Mouse (Mus musculus): ENCODE measurements around the gene Amotl1. TPM values are rescaled to one million over a fixed set of nuclear protein-coding genes. Genes with fewer than 3 reads are reported as not detected.

Amotl1 gene
- total and polyA plus RNA-seq, 2 experiments from 2014 or later, result 11.7 to 70.2 TPM

DNA sequence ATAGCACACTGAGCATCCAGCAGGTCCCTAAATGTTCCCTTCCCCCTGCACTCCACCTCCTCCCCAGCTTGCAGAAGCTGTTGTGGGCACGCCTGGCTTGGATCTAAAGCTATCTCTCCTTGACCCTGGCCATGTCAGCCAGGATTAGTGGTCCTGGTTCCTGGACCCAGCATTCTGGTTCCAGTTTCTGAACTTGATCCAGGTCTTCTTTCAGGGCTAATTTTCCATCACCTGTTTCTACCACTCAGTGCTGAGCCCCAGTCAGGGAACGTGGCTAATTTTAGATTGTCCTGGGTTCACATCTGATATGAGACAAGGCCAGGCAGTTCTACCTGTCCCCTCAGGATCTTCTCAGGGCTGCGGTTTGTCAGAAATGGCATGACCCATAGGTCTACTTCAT, 21.2 kb upstream of the Amotl1 start:
- 55% methylated on average over 3 of the region's 3 CpGs for WGBS
- H3K27me3 ChIP-seq (ENCODE audit: control insufficient read depth, insufficient read depth, low read length), result no peaks in the 10 kb centered on the region
- TF ChIP-seq EP300 (IDR thresholded peaks at IDR 0.05; ENCODE audit: low read depth) (no peak), CTCF (IDR thresholded peaks at IDR 0.05; ENCODE audit: low read depth) (no peak)
- no peak overlapping the region for H3K4me2 ChIP-seq (ENCODE audit: low read depth, low read length)
- DNase-seq (ENCODE audit: low spot score) (no peak), ATAC-seq (ENCODE audit: insufficient read depth, low read depth) (no peak)
- H3K36me3 ChIP-seq (replicated peaks; ENCODE audit: control insufficient read depth, insufficient read depth, low read length), result no peaks in the 10 kb centered on the region
- no peak overlapping the region for H3K4me3 ChIP-seq (ENCODE audit: low read depth, low read length)
- no peak overlapping the region for H3K27ac ChIP-seq (ENCODE audit: low read depth)
- no peak overlapping the region for H3K9ac ChIP-seq (replicated peaks; ENCODE audit: low read depth, low read length)
- 0 out of 2 replicates have a peak, but pooled peaks cover 4% of the 10 kb centered on the region for H3K4me1 ChIP-seq (ENCODE audit: control insufficient read depth, insufficient read depth)
- H3K9me3 ChIP-seq (replicated peaks; ENCODE audit: control insufficient read depth, low read length), result no peaks in the 10 kb centered on the region

DNA sequence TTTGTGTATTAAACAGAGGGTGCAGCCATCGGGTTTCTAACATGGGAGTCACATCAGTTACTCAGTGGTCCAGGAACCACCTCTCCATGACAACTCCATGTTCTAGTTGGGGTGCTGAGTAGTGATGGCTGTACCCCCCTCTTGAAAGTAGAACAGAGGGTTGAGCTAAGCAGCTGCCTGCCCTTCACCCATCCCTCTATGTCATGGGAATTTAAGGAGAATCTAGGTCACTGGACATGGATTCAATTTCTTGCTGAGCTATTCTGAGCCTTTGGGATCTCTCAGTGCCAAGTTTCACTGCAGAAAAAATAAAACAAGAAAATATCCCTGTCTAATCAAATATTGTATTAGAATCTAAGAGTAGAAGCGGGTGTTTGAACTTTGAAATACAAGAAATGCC, 18.7 kb upstream of the Amotl1 start:
- Histone ChIP-seq H3K36me3 (replicated peaks; ENCODE audit: control insufficient read depth, insufficient read depth, low read length) (no peaks in the 10 kb centered on the region), H3K9ac (replicated peaks; ENCODE audit: low read depth, low read length) (no peak overlapping the region), H3K4me3 (ENCODE audit: low read depth, low read length) (no peak overlapping the region), H3K4me1 (ENCODE audit: control insufficient read depth, insufficient read depth) (0 out of 2 replicates have a peak, but pooled peaks cover 8% of the 10 kb centered on the region), H3K4me2 (ENCODE audit: low read depth, low read length) (no peak overlapping the region), H3K27me3 (ENCODE audit: control insufficient read depth, insufficient read depth, low read length) (no peaks in the 10 kb centered on the region), H3K27ac (ENCODE audit: low read depth) (no peak overlapping the region), H3K9me3 (replicated peaks; ENCODE audit: control insufficient read depth, low read length) (no peaks in the 10 kb centered on the region)
- DNase-seq (ENCODE audit: low spot score) (no peak), ATAC-seq (ENCODE audit: insufficient read depth, low read depth) (no peak)
- no peak for TF ChIP-seq CTCF (IDR thresholded peaks at IDR 0.05; ENCODE audit: low read depth)
- no peak for TF ChIP-seq EP300 (IDR thresholded peaks at IDR 0.05; ENCODE audit: low read depth)
- 94% methylated on average over 2 of the region's 2 CpGs for WGBS

DNA sequence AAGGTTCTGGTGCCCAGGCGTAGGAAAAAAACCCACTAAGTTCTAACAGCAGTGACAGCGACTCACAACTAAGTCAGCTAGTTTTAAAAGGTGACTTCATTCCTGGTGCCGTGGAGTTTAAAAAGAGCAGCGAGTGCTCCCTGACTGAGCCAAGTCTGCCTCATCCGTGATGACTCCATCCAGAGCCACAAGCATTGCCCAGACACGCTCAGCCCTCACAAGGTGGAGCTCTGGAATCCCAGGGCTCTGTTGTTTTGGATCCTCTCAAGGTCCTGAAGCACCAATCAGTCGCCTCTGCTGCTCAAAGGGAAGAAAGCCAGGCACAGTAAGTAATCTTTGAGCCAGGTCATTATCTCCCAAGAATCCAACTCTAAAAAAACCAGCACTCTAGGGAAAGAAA, 18.0 kb upstream of the Amotl1 start:
- TF ChIP-seq CTCF (IDR thresholded peaks at IDR 0.05; ENCODE audit: low read depth) (no peak), EP300 (IDR thresholded peaks at IDR 0.05; ENCODE audit: low read depth) (no peak)
- Histone ChIP-seq H3K4me2 (ENCODE audit: low read depth, low read length) (no peak overlapping the region), H3K4me1 (ENCODE audit: control insufficient read depth, insufficient read depth) (0 out of 2 replicates have a peak, but pooled peaks cover 8% of the 10 kb centered on the region), H3K9ac (replicated peaks; ENCODE audit: low read depth, low read length) (no peak overlapping the region), H3K27ac (ENCODE audit: low read depth) (0 out of 2 replicates have a peak overlapping the region, but pooled peaks have one; percentile 1), H3K36me3 (replicated peaks; ENCODE audit: control insufficient read depth, insufficient read depth, low read length) (no peaks in the 10 kb centered on the region), H3K27me3 (ENCODE audit: control insufficient read depth, insufficient read depth, low read length) (no peaks in the 10 kb centered on the region), H3K9me3 (replicated peaks; ENCODE audit: control insufficient read depth, low read length) (no peaks in the 10 kb centered on the region), H3K4me3 (ENCODE audit: low read depth, low read length) (no peak overlapping the region)
- ATAC-seq (ENCODE audit: insufficient read depth, low read depth) (no peak), DNase-seq (ENCODE audit: low spot score) (no peak)
- 51% methylated on average over 7 of the region's 7 CpGs for WGBS

DNA sequence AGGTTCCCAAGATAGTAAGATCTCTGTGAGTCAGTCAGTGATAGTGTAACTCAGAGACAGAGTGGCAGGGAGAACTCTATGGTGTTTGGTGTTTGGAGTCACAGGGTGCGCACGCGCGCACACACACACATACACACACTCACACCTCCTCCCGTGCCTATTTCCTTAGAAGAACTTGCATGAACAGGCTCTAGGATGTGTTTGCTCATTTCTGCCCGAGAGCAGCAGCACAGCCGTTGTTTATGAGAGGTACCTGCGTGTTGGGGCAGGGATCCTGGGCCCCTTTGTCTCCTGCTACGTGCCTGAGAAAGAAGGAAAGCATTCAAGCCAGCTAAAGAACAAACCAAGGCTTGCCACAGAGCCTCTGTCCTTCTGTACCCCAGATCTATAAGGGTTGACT, 17.3 kb upstream of the Amotl1 start:
- no peaks in the 10 kb centered on the region for H3K36me3 ChIP-seq (replicated peaks; ENCODE audit: control insufficient read depth, insufficient read depth, low read length)
- TF ChIP-seq EP300 (IDR thresholded peaks at IDR 0.05; ENCODE audit: low read depth) (no peak), CTCF (IDR thresholded peaks at IDR 0.05; ENCODE audit: low read depth) (no peak)
- DNase-seq (ENCODE audit: low spot score) (no peak), ATAC-seq (ENCODE audit: insufficient read depth, low read depth) (no peak)
- H3K9ac ChIP-seq (replicated peaks; ENCODE audit: low read depth, low read length), result no peak overlapping the region
- no peak overlapping the region for H3K4me3 ChIP-seq (ENCODE audit: low read depth, low read length)
- 87% methylated on average over 9 of the region's 9 CpGs for WGBS
- H3K9me3 ChIP-seq (replicated peaks; ENCODE audit: control insufficient read depth, low read length), result no peaks in the 10 kb centered on the region
- no peak overlapping the region for H3K27ac ChIP-seq (ENCODE audit: low read depth)
- no peaks in the 10 kb centered on the region for H3K27me3 ChIP-seq (ENCODE audit: control insufficient read depth, insufficient read depth, low read length)
- H3K4me2 ChIP-seq (ENCODE audit: low read depth, low read length), result no peak overlapping the region
- 0 out of 2 replicates have a peak, but pooled peaks cover 8% of the 10 kb centered on the region for H3K4me1 ChIP-seq (ENCODE audit: control insufficient read depth, insufficient read depth)

DNA sequence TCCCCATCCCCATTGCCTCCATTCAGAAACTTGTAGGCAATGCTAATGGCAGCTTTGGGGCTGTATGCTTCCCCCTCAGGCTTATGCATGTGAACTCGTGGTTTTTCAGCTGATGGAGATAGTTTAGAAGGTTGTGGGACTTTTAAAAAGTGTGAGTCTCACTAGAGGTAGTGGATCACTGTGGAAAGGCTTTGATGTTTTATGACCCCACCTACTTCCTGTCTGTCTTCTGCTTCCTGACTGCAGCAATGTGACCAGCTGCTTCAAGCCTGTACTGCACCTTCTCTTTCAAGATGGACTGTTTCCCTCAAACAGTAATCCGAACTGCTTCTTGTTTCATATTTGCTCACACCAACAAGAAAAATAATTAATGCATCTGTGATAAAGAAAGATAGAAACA, 13.1 kb upstream of the Amotl1 start:
- Histone ChIP-seq H3K4me3 (ENCODE audit: low read depth, low read length) (no peak overlapping the region), H3K4me2 (ENCODE audit: low read depth, low read length) (no peak overlapping the region), H3K4me1 (ENCODE audit: control insufficient read depth, insufficient read depth) (peaks cover 10% of the 10 kb centered on the region; the same call in 1 of the 2 replicates), H3K27ac (ENCODE audit: low read depth) (no peak overlapping the region), H3K36me3 (replicated peaks; ENCODE audit: control insufficient read depth, insufficient read depth, low read length) (no peaks in the 10 kb centered on the region), H3K9ac (replicated peaks; ENCODE audit: low read depth, low read length) (no peak overlapping the region), H3K27me3 (ENCODE audit: control insufficient read depth, insufficient read depth, low read length) (no peaks in the 10 kb centered on the region), H3K9me3 (replicated peaks; ENCODE audit: control insufficient read depth, low read length) (0 out of 2 replicates have a peak, but pooled peaks cover 4% of the 10 kb centered on the region)
- no peak for TF ChIP-seq CTCF (IDR thresholded peaks at IDR 0.05; ENCODE audit: low read depth)
- DNase-seq (ENCODE audit: low spot score), result no peak
- no peak for ATAC-seq (ENCODE audit: insufficient read depth, low read depth)
- 38% methylated on average over 2 of the region's 2 CpGs for WGBS

DNA sequence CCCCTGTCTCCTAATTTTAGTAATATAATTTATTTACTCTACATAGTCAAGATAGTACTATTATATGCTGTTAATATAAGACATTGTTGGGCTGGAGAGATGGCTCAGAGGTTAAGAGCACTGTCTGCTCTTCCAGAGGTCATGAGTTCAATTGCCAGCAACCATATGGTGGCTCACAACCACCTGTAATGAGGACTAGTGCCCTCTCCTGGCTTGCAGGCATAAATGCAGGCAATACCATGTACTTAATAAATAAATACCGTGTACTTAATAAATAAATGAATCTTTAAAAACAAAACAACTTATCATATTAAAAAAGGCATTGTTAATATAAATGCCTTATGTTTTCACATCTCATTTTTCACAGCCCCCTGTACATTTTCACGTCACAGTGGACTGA, 9.2 kb upstream of the Amotl1 start:
- Histone ChIP-seq H3K36me3 (replicated peaks; ENCODE audit: control insufficient read depth, insufficient read depth, low read length) (no peaks in the 10 kb centered on the region), H3K4me3 (ENCODE audit: low read depth, low read length) (no peak overlapping the region), H3K9ac (replicated peaks; ENCODE audit: low read depth, low read length) (no peak overlapping the region), H3K27me3 (ENCODE audit: control insufficient read depth, insufficient read depth, low read length) (no peaks in the 10 kb centered on the region), H3K4me2 (ENCODE audit: low read depth, low read length) (no peak overlapping the region), H3K9me3 (replicated peaks; ENCODE audit: control insufficient read depth, low read length) (0 out of 2 replicates have a peak, but pooled peaks cover 4% of the 10 kb centered on the region), H3K4me1 (ENCODE audit: control insufficient read depth, insufficient read depth) (peaks cover 6% of the 10 kb centered on the region; the same call in 1 of the 2 replicates), H3K27ac (ENCODE audit: low read depth) (no peak overlapping the region)
- 85% methylated on average over 2 of the region's 2 CpGs for WGBS
- no peak for ATAC-seq (ENCODE audit: insufficient read depth, low read depth)
- DNase-seq (ENCODE audit: low spot score), result no peak
- TF ChIP-seq CTCF (IDR thresholded peaks at IDR 0.05; ENCODE audit: low read depth), result peak; percentile 15; the same call in 1 of the 2 replicates
- TF ChIP-seq EP300 (IDR thresholded peaks at IDR 0.05; ENCODE audit: low read depth), result no peak

Data from heart, postnatal 0 days (tissue).